Mouse (Mus musculus) midbrain, postnatal 0 days (tissue): ENCODE measurements around the gene Gm5901. TPM values are rescaled to one million over a fixed set of nuclear protein-coding genes. Genes with fewer than 3 reads are reported as not detected.
"Not testable (repeated sequence)": the region's sequence is repeated elsewhere in the genome, so short reads cannot be mapped to it uniquely, and the experiment has no call there.

Experiments used
- ATAC-seq: fragments of 200-750 bp; cut with Nextera tagmentation; 2 replicates; pipeline ENCODE4 v1.8.0; 2017; ENCODE audit warnings: moderate number of reproducible peaks, mild to moderate bottlenecking, moderate TSS enrichment, moderate library complexity; ENCODE audit not compliant: low FRiP score
- DNase-seq: peaks from one replicate; pipeline ENCODE4 v3.0.0-alpha.2; 2015; ENCODE audit warnings: low spot score
- H3K27ac ChIP-seq: fragments of 300-500 bp; sonication (generic); 2 replicates; pipeline ENCODE4 v1.5.1; 2014; ENCODE audit warnings: low read depth, mild to moderate bottlenecking, low read length, mixed read lengths
- H3K27me3 ChIP-seq: fragments of 300-500 bp; sonication (generic); 2 replicates; pipeline ENCODE4 v1.6.1; 2014; ENCODE audit warnings: low read length, control low read depth, mixed read lengths; ENCODE audit not compliant: insufficient read depth
- H3K36me3 ChIP-seq: fragments of 300-500 bp; sonication (generic); 2 replicates; pipeline ENCODE4 v1.6.1; 2014; ENCODE audit warnings: low read length, control low read depth, mixed read lengths; ENCODE audit not compliant: insufficient read depth
- H3K4me1 ChIP-seq: fragments of 300-500 bp; sonication (generic); 2 replicates; pipeline ENCODE4 v1.6.1; 2014; ENCODE audit warnings: mild to moderate bottlenecking, control low read depth, antibody characterized with exemption, low read length, mixed read lengths; ENCODE audit not compliant: insufficient read depth
- H3K4me2 ChIP-seq: fragments of 300-500 bp; sonication (generic); 2 replicates; pipeline ENCODE4 v1.6.1; 2014; ENCODE audit warnings: low read depth, mild to moderate bottlenecking, low read length, mixed read lengths; ENCODE audit not compliant: poor library complexity, severe bottlenecking
- H3K4me3 ChIP-seq: fragments of 300-500 bp; sonication (generic); 2 replicates; pipeline ENCODE4 v1.5.1; 2014; ENCODE audit warnings: low read depth, mild to moderate bottlenecking, low read length, moderate library complexity
- H3K9ac ChIP-seq: fragments of 300-500 bp; sonication (generic); replicated peaks from 2 replicates; pipeline ENCODE4 v1.6.1; 2014; ENCODE audit warnings: mild to moderate bottlenecking, low read length, moderate library complexity, mixed read lengths; ENCODE audit not compliant: poor library complexity, severe bottlenecking
- H3K9me3 ChIP-seq: fragments of 300-500 bp; sonication (generic); 2 replicates; pipeline ENCODE4 v1.6.1; 2016; ENCODE audit warnings: low read length, control low read depth
- CTCF ChIP-seq: IDR thresholded peaks from 2 replicates; pipeline ENCODE4 v1.5.1; 2016; ENCODE audit warnings: antibody characterized with exemption, mild to moderate bottlenecking
- WGBS: fragments of 180-500 bp; shearing (Covaris S2); extraction: QIAGEN DNeasy Blood & Tissue Kit; methylation state at CpG from one replicate; pipeline ENCODE4 v1.1.7; 2014; 5-methylcytosine and 5-hydroxymethylcytosine counted together
- polyA plus RNA-seq: library from polyadenylated mRNA; unstranded; fragments of >200 nt; fragmentation: Nextera tagmentation; extraction: Ambion mirVana; gene quantifications from 2 replicates; pipeline ENCODE4 v1.2.1, GENCODE M21; 2015
- total RNA-seq: library from RNA; depleted of rRNA; stranded (reverse); fragments of >200 nt; gene quantifications from 2 replicates; pipeline ENCODE4 v1.2.3, GENCODE M21; 2014

Gene Gm5901
- total and polyA plus RNA-seq, 2 experiments from 2014 or later = 0.57 TPM; not detected in 1

- H3K27ac ChIP-seq, H3K9me3 ChIP-seq, H3K36me3 ChIP-seq, ATAC-seq, H3K9ac ChIP-seq, H3K4me2 ChIP-seq, H3K4me3 ChIP-seq, H3K27me3 ChIP-seq, H3K4me1 ChIP-seq: not testable (repeated sequence)
- peak; percentile 65 for DNase-seq
- peak; percentile 87 for TF ChIP-seq CTCF
- 61% methylated on average over 8 of the region's 8 CpGs for WGBS
Measured at GRCm38 (mm10) chr7:105411874-105412632, 37.2 kb downstream of the Gm5901 start.

- Histone ChIP-seq H3K4me2 (no peak overlapping the region), H3K36me3 (no peaks in the 10 kb centered on the region), H3K9ac (no peak overlapping the region), H3K27ac (no peak overlapping the region), H3K4me1 (no peaks in the 10 kb centered on the region), H3K27me3 (no peaks in the 10 kb centered on the region), H3K9me3 (no peaks in the 10 kb centered on the region), H3K4me3 (no peak overlapping the region)
- 57% methylated on average over 6 of the region's 6 CpGs for WGBS
- no peak for TF ChIP-seq CTCF
- ATAC-seq = no peak
- no peak for DNase-seq
Measured at GRCm38 (mm10) chr7:105414385-105414784, 39.5 kb downstream of the Gm5901 start.

- TF ChIP-seq CTCF = no peak
- DNase-seq = no peak
- Histone ChIP-seq H3K4me1 (no peaks in the 10 kb centered on the region), H3K36me3 (no peaks in the 10 kb centered on the region), H3K9ac (no peak overlapping the region), H3K9me3 (no peaks in the 10 kb centered on the region), H3K27ac (no peak overlapping the region), H3K4me3 (no peak overlapping the region), H3K27me3 (no peaks in the 10 kb centered on the region), H3K4me2 (no peak overlapping the region)
- ATAC-seq = no peak
- 95% methylated on average over 7 of the region's 7 CpGs for WGBS
Measured at GRCm38 (mm10) chr7:105416529-105416928, 41.7 kb downstream of the Gm5901 start.

GRCm38 (mm10) chr7:105418106-105418505, 43.3 kb downstream of the Gm5901 start:
- H3K27ac ChIP-seq = peak overlapping the region; percentile 57
- no peak overlapping the region for H3K9ac ChIP-seq
- peak; percentile 68 for ATAC-seq

GRCm38 (mm10) chr7:105420903-105421302, 46.1 kb downstream of the Gm5901 start:
- no peak for ATAC-seq
- 0 out of 2 replicates have a peak, but pooled peaks cover 3% of the 10 kb centered on the region for H3K27me3 ChIP-seq
- WGBS = 47% methylated on average over 2 of the region's 2 CpGs
- no peak overlapping the region for H3K4me2 ChIP-seq
- no peaks in the 10 kb centered on the region for H3K9me3 ChIP-seq
- H3K4me1 ChIP-seq = 0 out of 2 replicates have a peak, but pooled peaks cover 4% of the 10 kb centered on the region
- TF ChIP-seq CTCF = no peak
- H3K36me3 ChIP-seq = no peaks in the 10 kb centered on the region
- H3K27ac ChIP-seq = no peak overlapping the region
- no peak overlapping the region for H3K9ac ChIP-seq
- DNase-seq = no peak
- H3K4me3 ChIP-seq = no peak overlapping the region

More at GRCm38 (mm10) chr7:105418106-105418505, 43.3 kb downstream of the Gm5901 start:
- Histone ChIP-seq H3K36me3 (no peaks in the 10 kb centered on the region), H3K4me2 (no peak overlapping the region), H3K27me3 (no peaks in the 10 kb centered on the region), H3K4me1 (no peaks in the 10 kb centered on the region), H3K4me3 (no peak overlapping the region), H3K9me3 (no peaks in the 10 kb centered on the region)
- no peak for TF ChIP-seq CTCF
- DNase-seq = peak; percentile 28
- 63% methylated on average over 5 of the region's 5 CpGs for WGBS

- Histone ChIP-seq H3K27me3 (0 out of 2 replicates have a peak, but pooled peaks cover 3% of the 10 kb centered on the region), H3K9ac (no peak overlapping the region), H3K4me3 (no peak overlapping the region), H3K4me2 (no peak overlapping the region), H3K27ac (no peak overlapping the region), H3K36me3 (no peaks in the 10 kb centered on the region), H3K4me1 (peaks cover 7% of the 10 kb centered on the region), H3K9me3 (no peaks in the 10 kb centered on the region)
- ATAC-seq = no peak
- 29% methylated on average over 5 of the region's 5 CpGs for WGBS
- no peak for DNase-seq
- no peak for TF ChIP-seq CTCF
Measured at GRCm38 (mm10) chr7:105424368-105424767, 49.5 kb downstream of the Gm5901 start.
